Mouse (Mus musculus) stomach, embryonic 15.5 days (tissue): Measurements from ENCODE around the gene Epha7. TPM values are rescaled to one million over a fixed set of nuclear protein-coding genes. Genes with fewer than 3 reads are reported as not detected.

ENCODE experiments used
- ATAC-seq: fragments of 200-750 bp; cut with Nextera tagmentation; 2 replicates; pipeline ENCODE4 v1.8.0; 2017; ENCODE audit warnings: low read depth, moderate number of reproducible peaks, moderate TSS enrichment; ENCODE audit not compliant: insufficient read depth, low FRiP score
- H3K27ac ChIP-seq: fragments of 300-500 bp; sonication (generic); 2 replicates; pipeline ENCODE4 v1.5.1; 2015; ENCODE audit warnings: mild to moderate bottlenecking, inconsistent platforms
- H3K27me3 ChIP-seq: fragments of 300-500 bp; sonication (generic); replicated peaks from 2 replicates; pipeline ENCODE4 v1.6.1; 2015; ENCODE audit warnings: inconsistent platforms
- H3K36me3 ChIP-seq: fragments of 300-500 bp; sonication (generic); 2 replicates; pipeline ENCODE4 v1.6.1; 2015; ENCODE audit warnings: inconsistent platforms
- H3K4me1 ChIP-seq: fragments of 300-500 bp; sonication (generic); 2 replicates; pipeline ENCODE4 v1.6.1; 2015; ENCODE audit warnings: inconsistent platforms
- H3K4me2 ChIP-seq: fragments of 300-500 bp; sonication (generic); 2 replicates; pipeline ENCODE4 v1.6.1; 2015; ENCODE audit warnings: mild to moderate bottlenecking, inconsistent platforms
- H3K4me3 ChIP-seq: fragments of 300-500 bp; sonication (generic); replicated peaks from 2 replicates; pipeline ENCODE4 v1.5.1; 2015; ENCODE audit warnings: inconsistent platforms
- H3K9ac ChIP-seq: fragments of 300-500 bp; sonication (generic); 2 replicates; pipeline ENCODE4 v1.6.1; 2015; ENCODE audit warnings: inconsistent platforms
- H3K9me3 ChIP-seq: fragments of 300-500 bp; sonication (generic); 2 replicates; pipeline ENCODE4 v1.6.1; 2016; ENCODE audit warnings: inconsistent platforms
- WGBS: fragments of 180-500 bp; shearing (Covaris S2); methylation state at CpG from one replicate; pipeline ENCODE4 v1.1.7; 2015; 5-methylcytosine and 5-hydroxymethylcytosine counted together
- polyA plus RNA-seq: library from polyadenylated mRNA; unstranded; fragments of >200 nt; fragmentation: Nextera tagmentation; extraction: Ambion mirVana; gene quantifications from 2 replicates; pipeline ENCODE4 v1.2.1, GENCODE M21; 2015

Gene Epha7
- polyA plus RNA-seq, 1 experiment from 2014 or later = 21.8 TPM

DNA sequence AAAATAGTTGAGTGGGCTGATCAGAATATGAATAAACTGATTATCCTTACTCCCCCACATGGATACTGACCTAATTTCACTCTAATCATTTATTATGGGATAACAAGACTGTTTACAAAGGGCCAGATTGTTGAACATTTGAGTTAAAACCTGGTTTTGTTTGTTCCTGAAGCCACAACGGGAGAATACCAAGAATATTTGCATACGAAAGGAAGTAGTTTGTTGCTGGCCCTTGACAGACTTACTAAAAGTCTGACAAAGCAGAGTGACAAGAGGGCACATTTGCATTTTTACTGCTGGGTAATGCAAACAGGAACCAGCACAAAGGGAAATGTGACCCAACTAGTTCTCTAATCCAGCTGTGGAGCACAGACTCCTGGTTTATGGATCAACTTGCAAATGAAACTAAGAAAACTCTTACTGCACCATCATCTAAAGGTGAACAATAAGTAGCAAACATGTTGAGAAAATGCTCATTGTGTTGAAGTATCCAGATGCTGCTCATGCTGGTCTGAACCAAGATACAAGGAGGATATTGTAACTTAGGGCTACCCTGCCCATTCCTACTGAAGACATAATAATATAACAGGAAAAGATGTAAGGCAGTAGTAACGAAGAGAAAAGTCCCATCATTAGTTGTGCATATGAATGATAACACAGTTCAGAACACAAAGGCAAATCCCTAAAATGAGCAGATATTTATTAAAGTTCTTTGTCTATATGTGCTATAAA lies 154.8 kb downstream of the Epha7 start:
- Histone ChIP-seq H3K27ac (no peak overlapping the region), H3K4me3 (no peak overlapping the region), H3K27me3 (no peaks in the 10 kb centered on the region), H3K9me3 (no peaks in the 10 kb centered on the region), H3K9ac (no peak overlapping the region), H3K36me3 (no peaks in the 10 kb centered on the region), H3K4me2 (no peak overlapping the region), H3K4me1 (no peaks in the 10 kb centered on the region)
- no peak for ATAC-seq
- 58% methylated on average over 3 of the region's 3 CpGs for WGBS

DNA sequence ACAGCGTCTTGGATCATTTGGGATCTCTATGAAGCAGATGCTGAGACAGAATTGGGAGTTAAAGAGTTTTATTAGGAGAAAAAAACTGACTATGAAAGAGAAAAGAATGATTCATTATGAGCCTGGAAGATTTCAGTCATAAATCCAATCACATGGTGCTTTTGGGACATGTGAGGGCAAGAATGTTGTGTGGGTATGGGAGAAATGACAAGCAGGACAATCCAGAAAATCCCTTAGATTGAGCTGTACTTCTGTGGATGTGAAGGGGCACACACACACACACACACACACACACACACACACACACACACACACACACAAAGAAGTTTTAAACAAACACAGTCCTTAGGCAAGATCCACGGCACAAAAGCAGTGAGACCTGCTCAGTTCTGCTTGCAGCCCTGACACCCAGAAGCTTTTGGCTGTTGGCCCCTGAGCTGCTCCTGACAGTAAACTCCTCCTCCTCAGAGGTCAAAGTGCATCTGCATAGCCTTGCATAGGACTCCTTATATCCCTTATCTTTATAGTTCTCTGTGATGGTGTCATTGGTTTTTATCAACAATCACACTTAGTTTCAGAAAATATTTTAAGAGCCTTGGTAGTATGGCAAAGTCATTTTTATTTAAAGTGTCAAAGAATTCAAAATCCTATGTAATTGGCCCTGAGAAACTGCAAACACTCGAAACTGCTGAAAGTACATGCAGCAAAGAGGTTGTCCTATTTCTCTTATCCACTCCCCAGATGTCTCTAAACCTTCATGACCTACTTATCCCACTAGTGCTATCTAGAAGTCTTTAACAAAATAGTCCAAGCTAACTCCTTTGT lies 185.7 kb downstream of the Epha7 start:
- Histone ChIP-seq H3K9ac (no peak overlapping the region), H3K27me3 (no peaks in the 10 kb centered on the region), H3K4me1 (no peaks in the 10 kb centered on the region), H3K4me3 (no peak overlapping the region), H3K36me3 (no peaks in the 10 kb centered on the region), H3K9me3 (no peaks in the 10 kb centered on the region), H3K4me2 (no peak overlapping the region), H3K27ac (no peak overlapping the region)
- peak; percentile 27; the same call in 1 of the 2 replicates for ATAC-seq
- 40% methylated on average over 3 of the region's 3 CpGs for WGBS

DNA sequence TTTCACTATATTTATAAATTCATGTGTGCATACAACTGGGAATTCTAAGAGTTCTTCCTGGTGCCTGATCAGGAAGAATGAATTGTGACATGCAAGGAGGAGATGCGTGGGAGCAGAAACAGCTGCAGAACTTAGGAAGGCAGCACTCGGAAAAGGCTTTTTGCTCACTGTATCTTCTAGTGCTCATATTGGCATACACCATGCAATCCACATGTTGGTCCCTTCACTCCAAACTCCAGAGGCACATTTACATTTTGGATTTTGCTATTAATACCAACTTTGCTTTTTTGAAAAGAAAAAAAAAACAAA lies 186.3 kb downstream of the Epha7 start:
- Histone ChIP-seq H3K27me3 (no peaks in the 10 kb centered on the region), H3K4me1 (no peaks in the 10 kb centered on the region), H3K4me2 (no peak overlapping the region), H3K36me3 (no peaks in the 10 kb centered on the region), H3K9me3 (no peaks in the 10 kb centered on the region), H3K27ac (no peak overlapping the region), H3K9ac (no peak overlapping the region), H3K4me3 (no peak overlapping the region)
- ATAC-seq = no peak
- WGBS = 74% methylated on average over 2 of the region's 2 CpGs

DNA sequence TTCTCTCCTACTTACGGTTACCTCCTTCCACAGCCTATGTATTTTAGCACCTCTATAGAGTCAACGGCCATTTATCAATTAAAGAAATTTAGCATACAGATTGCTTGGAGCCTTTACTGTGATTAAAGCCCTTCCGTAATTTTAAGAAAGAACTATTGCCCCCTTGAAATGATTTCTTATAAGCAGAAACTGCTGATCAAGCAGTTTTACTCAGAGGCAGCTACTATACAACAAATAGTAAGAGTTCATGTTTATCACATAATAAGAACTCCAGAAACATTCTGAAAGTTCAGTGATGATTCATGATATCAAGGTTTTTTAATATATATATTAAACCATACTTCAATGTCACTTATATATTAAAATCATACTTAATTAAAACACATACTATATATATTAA lies 197.4 kb downstream of the Epha7 start:
- no peak overlapping the region for H3K27ac ChIP-seq
- H3K9me3 ChIP-seq = no peaks in the 10 kb centered on the region
- no peaks in the 10 kb centered on the region for H3K36me3 ChIP-seq
- ATAC-seq = no peak
- H3K4me2 ChIP-seq = no peak overlapping the region
- H3K4me1 ChIP-seq = no peaks in the 10 kb centered on the region
- H3K27me3 ChIP-seq = no peaks in the 10 kb centered on the region
- no peak overlapping the region for H3K4me3 ChIP-seq
- 85% methylated on average over 3 of the region's 3 CpGs for whole genome bisulfite sequencing
- no peak overlapping the region for H3K9ac ChIP-seq
